Mouse (Mus musculus) heart, adult 2 months (tissue): ENCODE measurements around the gene Fdxacb1. TPM values are rescaled to one million over a fixed set of nuclear protein-coding genes. Genes with fewer than 3 reads are reported as not detected.
A peak's percentile ranks its signal among the peaks of the same experiment; 100 is the strongest.

Source experiments
- DNase-seq, 2 experiments: peaks; one replicate each; pipeline ENCODE4 v3.0.0; 2021
- H3K27ac ChIP-seq: fragments of 200-600 bp; 2 replicates; pipeline ENCODE4 v1.8.1; 2022
- H3K27me3 ChIP-seq: fragments of 200-500 bp; 2 replicates; pipeline ENCODE4 v1.6.1; 2012; ENCODE audit warnings: mild to moderate bottlenecking, low read length, inconsistent platforms, mixed read lengths; ENCODE audit not compliant: control insufficient read depth, insufficient read depth
- H3K36me3 ChIP-seq: fragments of 200-500 bp; 2 replicates; pipeline ENCODE4 v1.6.1; 2012; ENCODE audit warnings: low read length, inconsistent platforms; ENCODE audit not compliant: control insufficient read depth, insufficient read depth
- H3K4me1 ChIP-seq: fragments of 200-500 bp; 2 replicates; pipeline ENCODE4 v1.6.1; 2011; ENCODE audit warnings: low read length; ENCODE audit not compliant: control insufficient read depth, insufficient read depth
- H3K4me3 ChIP-seq: fragments of 200-600 bp; 2 replicates; pipeline ENCODE4 v1.8.1; 2022
- H3K79me2 ChIP-seq: fragments of 200-500 bp; replicated peaks from 2 replicates; pipeline ENCODE4 v1.6.1; 2012; ENCODE audit warnings: mild to moderate bottlenecking, inconsistent platforms, low read length, moderate library complexity, mixed read lengths; ENCODE audit not compliant: control insufficient read depth, insufficient read depth
- H3K9ac ChIP-seq: fragments of 200-500 bp; 2 replicates; pipeline ENCODE4 v1.6.1; 2012; ENCODE audit warnings: low read depth, mild to moderate bottlenecking, control low read depth, inconsistent platforms, low read length, mixed read lengths
- CTCF ChIP-seq: fragments of 200-600 bp; IDR thresholded peaks from 2 replicates; pipeline ENCODE4 v1.8.1; 2022; ENCODE audit warnings: antibody characterized with exemption, mild to moderate bottlenecking, moderate library complexity
- EP300 ChIP-seq: fragments of 200-500 bp; IDR thresholded peaks from 2 replicates; pipeline ENCODE4 v1.6.1; 2011; ENCODE audit warnings: low read depth, low read length, control low read depth; ENCODE audit not compliant: insufficient read depth
- POLR2A ChIP-seq: fragments of 200-500 bp; IDR thresholded peaks from 2 replicates; pipeline ENCODE4 v1.6.1; 2011; ENCODE audit warnings: mild to moderate bottlenecking, low read depth, low read length, control low read depth; ENCODE audit not compliant: insufficient read depth
- WGBS: fragments of 180-500 bp; shearing (Covaris S2); methylation state at CpG from one replicate; pipeline ENCODE4 v1.1.7; 2018; 5-methylcytosine and 5-hydroxymethylcytosine counted together
- intact Hi-C: fragments of 180-260 bp; cut with DNase I; formaldehyde crosslinking; loops from one replicate; pipeline ENCODE4 v1.15.1; 2025
- polyA plus RNA-seq: library from polyadenylated mRNA; depleted of rRNA; stranded (reverse); fragments of >200 nt; gene quantifications from 2 replicates; pipeline ENCODE4 v1.2.3, GENCODE M21; 2012
- total RNA-seq, 2 experiments: library from RNA; stranded (reverse); gene quantifications; 2 replicates each; pipeline ENCODE4 v1.2.3; 2021

Fdxacb1 gene
- total and polyA plus RNA-seq, 3 experiments, result 3.4 to 5.1 (median 4.7) TPM

DNA sequence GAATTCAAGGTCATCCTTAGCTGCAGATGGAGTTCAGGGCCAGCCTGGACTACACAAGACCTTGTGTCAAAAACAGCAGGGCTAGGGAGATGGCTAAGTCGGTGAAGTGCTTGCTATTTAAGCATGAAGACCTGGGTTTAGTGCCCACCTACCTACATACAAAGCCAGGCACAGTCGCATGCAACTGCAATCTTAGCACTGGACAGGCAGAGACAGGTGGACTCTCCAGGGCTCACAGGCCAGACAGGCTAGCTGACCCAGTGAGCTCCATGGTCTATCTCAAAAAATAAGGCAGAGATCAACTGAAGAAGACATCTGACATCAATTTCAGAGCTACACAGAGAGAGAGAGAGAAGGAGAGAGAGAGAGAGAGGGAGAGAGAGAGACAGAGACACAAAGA is 43.9 kb upstream of the Fdxacb1 start:
- no peak for TF ChIP-seq POLR2A
- TF ChIP-seq EP300, result no peak
- TF ChIP-seq CTCF, result no peak
- 0 out of 2 replicates have a peak, but pooled peaks cover 2% of the 10 kb centered on the region for H3K36me3 ChIP-seq
- H3K4me3 ChIP-seq, result no peak overlapping the region
- no peak overlapping the region for H3K9ac ChIP-seq
- H3K27me3 ChIP-seq, result no peaks in the 10 kb centered on the region
- DNase-seq, result no peak
- H3K79me2 ChIP-seq, result no peaks in the 10 kb centered on the region
- intact Hi-C loops, result loop anchor here (5.0 kb wide), 1 partner anchor 1103 kb away; no protein-coding TSS in a partner anchor
- H3K4me1 ChIP-seq, result peaks cover 6% of the 10 kb centered on the region
- 64% methylated on average over 2 of the region's 2 CpGs for WGBS
- peak overlapping the region; percentile 72; the same call in 1 of the 2 replicates for H3K27ac ChIP-seq

DNA sequence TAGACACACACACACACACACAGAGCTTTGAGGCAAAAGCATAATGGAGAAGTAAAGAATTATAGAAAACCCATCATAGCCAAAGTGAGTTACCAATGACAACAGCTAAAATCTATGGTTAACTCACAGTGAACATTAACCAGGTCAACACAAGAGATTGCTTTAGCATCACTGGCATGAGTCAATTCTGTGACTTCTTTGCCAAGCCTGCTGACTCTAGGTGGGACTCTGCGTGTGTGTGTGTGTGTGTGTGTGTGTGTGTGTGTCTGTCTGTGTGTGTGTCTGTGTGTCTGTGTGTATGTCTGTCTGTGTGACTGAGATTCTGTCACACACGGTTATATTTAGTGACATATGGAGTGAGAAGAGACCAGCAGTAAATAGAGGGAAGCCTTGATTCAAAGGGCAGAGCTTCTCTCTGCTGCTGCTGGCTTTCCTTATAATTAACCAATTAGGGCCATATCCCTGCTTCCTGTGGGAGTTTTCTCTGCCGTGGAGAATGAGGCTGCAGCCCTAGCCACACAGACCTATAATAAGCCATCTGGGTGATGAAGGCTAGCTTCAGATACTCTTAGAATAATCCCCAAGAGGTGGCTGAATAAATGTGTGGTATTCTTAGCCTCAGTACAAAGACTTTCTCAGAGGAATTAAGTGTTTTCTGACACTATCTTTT is 43.2 kb upstream of the Fdxacb1 start:
- TF ChIP-seq CTCF (no peak), EP300 (no peak), POLR2A (no peak)
- Histone ChIP-seq H3K27me3 (no peaks in the 10 kb centered on the region), H3K36me3 (0 out of 2 replicates have a peak, but pooled peaks cover 2% of the 10 kb centered on the region), H3K4me3 (no peak overlapping the region), H3K9ac (no peak overlapping the region), H3K4me1 (peaks cover 6% of the 10 kb centered on the region), H3K27ac (peak overlapping the region; percentile 26), H3K79me2 (no peaks in the 10 kb centered on the region)
- intact Hi-C loops, result loop anchor here (5.0 kb wide), 1 partner anchor 1103 kb away; no protein-coding TSS in a partner anchor
- DNase-seq, result no peak
- WGBS, result 39% methylated on average over 3 of the region's 3 CpGs

DNA sequence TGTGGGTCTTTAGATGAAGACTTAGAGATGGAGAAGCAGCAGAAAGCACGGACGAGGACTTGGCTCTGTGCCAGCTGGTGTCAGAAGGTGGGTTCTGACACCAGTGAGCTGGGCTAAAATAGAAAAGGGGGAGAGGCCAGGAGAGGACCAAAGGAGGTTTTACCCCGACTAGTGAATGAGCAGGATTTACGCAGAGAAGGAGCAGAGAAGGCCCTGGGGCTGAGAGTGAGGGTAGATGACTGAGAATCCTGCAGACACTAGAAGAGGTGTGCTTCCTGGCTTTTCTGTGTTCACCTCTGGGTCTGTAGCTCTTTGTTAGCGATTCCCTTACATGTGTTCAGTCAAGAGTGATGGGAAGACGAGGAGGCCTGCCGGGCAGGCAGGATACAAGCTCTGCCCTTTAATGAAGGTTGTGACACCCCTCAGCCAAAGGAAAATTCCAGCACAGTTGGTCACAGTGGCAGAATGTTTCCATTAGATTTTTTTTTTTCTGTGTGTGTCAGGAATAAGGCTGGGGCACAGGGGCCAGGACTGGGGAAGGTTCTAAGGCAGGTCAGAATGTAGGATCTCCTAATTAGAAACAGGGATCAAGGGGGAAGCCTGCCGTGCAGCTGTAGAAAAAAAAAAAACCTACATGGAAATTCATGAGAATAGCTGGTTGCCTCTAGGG is 42.0 kb upstream of the Fdxacb1 start:
- TF ChIP-seq EP300 (no peak), POLR2A (no peak), CTCF (no peak)
- Histone ChIP-seq H3K4me3 (no peak overlapping the region), H3K27ac (peak overlapping the region; percentile 41), H3K4me1 (peaks cover 6% of the 10 kb centered on the region), H3K36me3 (0 out of 2 replicates have a peak, but pooled peaks cover 2% of the 10 kb centered on the region), H3K79me2 (no peaks in the 10 kb centered on the region), H3K27me3 (no peaks in the 10 kb centered on the region), H3K9ac (no peak overlapping the region)
- no peak for DNase-seq
- WGBS, result 38% methylated on average over 8 of the region's 8 CpGs
- intact Hi-C loops, result no loop called here

DNA sequence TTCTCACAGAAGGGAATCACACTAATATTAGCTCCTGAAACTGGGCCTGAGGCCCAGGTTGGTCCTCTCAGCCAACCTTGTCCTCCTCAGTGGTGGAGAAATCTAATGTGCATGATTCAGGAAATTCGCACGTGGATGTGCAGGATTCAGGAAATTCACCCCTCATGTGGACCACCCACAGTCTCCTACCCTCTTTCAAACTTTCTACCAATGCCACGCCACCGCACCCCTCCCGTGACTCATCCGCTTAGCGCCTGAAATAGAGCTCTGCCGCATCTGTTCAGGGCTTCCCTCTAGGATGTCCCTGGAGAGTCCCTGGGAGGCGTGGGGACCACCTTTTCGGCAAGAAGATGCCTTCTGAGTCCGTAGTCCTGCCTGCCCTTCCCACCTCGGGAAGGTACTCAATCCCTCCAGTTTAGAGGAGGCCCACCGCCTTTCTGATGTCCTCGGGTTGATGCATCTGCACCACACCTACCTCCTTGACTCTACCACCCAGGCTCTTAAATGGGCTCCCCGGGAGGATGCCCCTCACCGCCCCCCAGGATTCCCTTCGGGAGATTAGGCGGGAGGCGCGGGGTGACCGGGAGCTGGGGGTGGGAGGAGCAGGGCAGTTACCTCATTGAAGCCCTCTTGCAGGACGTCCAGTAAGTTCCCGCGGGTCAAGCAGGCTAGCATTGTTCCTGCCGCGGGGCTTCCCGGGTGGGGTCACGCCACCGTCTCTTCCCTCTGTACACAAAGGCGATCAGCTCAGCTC is 40.7 kb upstream of the Fdxacb1 start:
- Histone ChIP-seq H3K36me3 (0 out of 2 replicates have a peak, but pooled peaks cover 2% of the 10 kb centered on the region), H3K4me1 (peaks cover 6% of the 10 kb centered on the region), H3K27ac (peak overlapping the region; percentile 59), H3K4me3 (peak overlapping the region; percentile 58), H3K79me2 (no peaks in the 10 kb centered on the region), H3K9ac (peak overlapping the region; percentile 62), H3K27me3 (no peaks in the 10 kb centered on the region)
- TF ChIP-seq EP300, result no peak
- TF ChIP-seq CTCF, result no peak
- WGBS, result 8% methylated on average over 30 of the region's 30 CpGs
- intact Hi-C loops, result no loop called here
- peak; percentile 37 to 38 for DNase-seq

GRCm38 (mm10) chr9:50727925-50728651 is 39.9 kb upstream of the Fdxacb1 start:
- peak overlapping the region; percentile 59 for H3K27ac ChIP-seq
- H3K9ac ChIP-seq, result peak overlapping the region; percentile 62
- peak; percentile 72 to 75 for DNase-seq
- TF ChIP-seq EP300, result no peak
- TF ChIP-seq CTCF, result peak; percentile 28; the same call in 1 of the 2 replicates
- peak; percentile 32; the same call in 1 of the 2 replicates for TF ChIP-seq POLR2A
- no peaks in the 10 kb centered on the region for H3K27me3 ChIP-seq
- H3K4me1 ChIP-seq, result peaks cover 4% of the 10 kb centered on the region
- WGBS, result 1% methylated on average over 45 of the region's 45 CpGs
- peak overlapping the region; percentile 58 for H3K4me3 ChIP-seq
- H3K36me3 ChIP-seq, result 0 out of 2 replicates have a peak, but pooled peaks cover 2% of the 10 kb centered on the region
- intact Hi-C loops, result no loop called here
- no peaks in the 10 kb centered on the region for H3K79me2 ChIP-seq
